Mouse (Mus musculus) liver, postnatal 0 days (tissue): ENCODE data around the gene Pbxip1. TPM values are rescaled to one million over a fixed set of nuclear protein-coding genes. Genes with fewer than 3 reads are reported as not detected.

Source experiments
- ATAC-seq: fragments of 200-750 bp; cut with Nextera tagmentation; 2 replicates; pipeline ENCODE4 v1.8.0; 2017; ENCODE audit warnings: mild to moderate bottlenecking, moderate library complexity
- DNase-seq: peaks from one replicate; pipeline ENCODE4 v3.0.0-alpha.2; 2016
- H3K27ac ChIP-seq: fragments of 300-500 bp; sonication (generic); 2 replicates; pipeline ENCODE4 v1.5.1; 2014; ENCODE audit warnings: antibody characterized with exemption, moderate library complexity, mild to moderate bottlenecking, low read depth
- H3K27me3 ChIP-seq: fragments of 300-500 bp; sonication (generic); 2 replicates; pipeline ENCODE4 v1.6.1; 2014; ENCODE audit warnings: low read length, control low read depth, mixed read lengths; ENCODE audit not compliant: insufficient read depth
- H3K36me3 ChIP-seq: fragments of 300-500 bp; sonication (generic); replicated peaks from 2 replicates; pipeline ENCODE4 v1.6.1; 2014; ENCODE audit warnings: mild to moderate bottlenecking, control low read depth, low read length, moderate library complexity, mixed read lengths; ENCODE audit not compliant: insufficient read depth
- H3K4me1 ChIP-seq: fragments of 300-500 bp; sonication (generic); 2 replicates; pipeline ENCODE4 v1.6.1; 2014; ENCODE audit warnings: antibody characterized with exemption, mild to moderate bottlenecking, control low read depth; ENCODE audit not compliant: insufficient read depth
- H3K4me2 ChIP-seq: fragments of 300-500 bp; sonication (generic); 2 replicates; pipeline ENCODE4 v1.6.1; 2014; ENCODE audit warnings: low read depth, mild to moderate bottlenecking, low read length, moderate library complexity, mixed read lengths
- H3K4me3 ChIP-seq: fragments of 300-500 bp; sonication (generic); 2 replicates; pipeline ENCODE4 v1.5.1; 2014; ENCODE audit warnings: low read depth, low read length
- H3K9ac ChIP-seq: fragments of 300-500 bp; sonication (generic); replicated peaks from 2 replicates; pipeline ENCODE4 v1.6.1; 2014; ENCODE audit warnings: mild to moderate bottlenecking, moderate library complexity
- H3K9me3 ChIP-seq: fragments of 300-500 bp; sonication (generic); 2 replicates; pipeline ENCODE4 v1.6.1; 2016; ENCODE audit warnings: mild to moderate bottlenecking, control low read depth, low read length, mixed read lengths
- CTCF ChIP-seq: sonication (generic); IDR thresholded peaks from 2 replicates; pipeline ENCODE4 v1.5.1; 2016; ENCODE audit warnings: antibody characterized with exemption, low read depth
- EP300 ChIP-seq: IDR thresholded peaks from 2 replicates; pipeline ENCODE4 v1.6.1; 2016; ENCODE audit warnings: antibody characterized with exemption, low read depth, mild to moderate bottlenecking
- WGBS: fragments of 180-500 bp; shearing (Covaris S2); extraction: QIAGEN DNeasy Blood & Tissue Kit; methylation state at CpG from one replicate; pipeline ENCODE4 v1.1.7; 2014; ENCODE audit not compliant: insufficient replicate concordance; 5-methylcytosine and 5-hydroxymethylcytosine counted together
- polyA plus RNA-seq: library from polyadenylated mRNA; unstranded; fragments of >200 nt; fragmentation: Nextera tagmentation; extraction: Ambion mirVana; gene quantifications from 2 replicates; pipeline ENCODE4 v1.2.1, GENCODE M21; 2015

The Pbxip1 gene
- polyA plus RNA-seq, 1 experiment from 2014 or later, result 9.4 TPM

GRCm38 (mm10) chr3:89417131-89417530, 19.4 kb upstream of the Pbxip1 start:
- H3K4me2 ChIP-seq, result peak overlapping the region; percentile 96
- ATAC-seq (no peak), DNase-seq (no peak)
- TF ChIP-seq EP300 (no peak), CTCF (no peak)
- H3K27me3 ChIP-seq, result no peaks in the 10 kb centered on the region
- peaks cover 35% of the 10 kb centered on the region for H3K4me1 ChIP-seq
- peak overlapping the region; percentile 67 for H3K4me3 ChIP-seq
- H3K9ac ChIP-seq, result peak overlapping the region; percentile 73
- H3K27ac ChIP-seq, result peak overlapping the region; percentile 97; the same call in 1 of the 2 replicates
- H3K9me3 ChIP-seq, result no peaks in the 10 kb centered on the region
- H3K36me3 ChIP-seq, result peaks cover 27% of the 10 kb centered on the region
- 16% methylated on average over 2 of the region's 2 CpGs for WGBS

- H3K4me2 ChIP-seq, result peak overlapping the region; percentile 96
- peak overlapping the region; percentile 73 for H3K9ac ChIP-seq
- peaks cover 27% of the 10 kb centered on the region for H3K36me3 ChIP-seq
- WGBS, result under 1% methylated on average over 20 of the region's 20 CpGs
- TF ChIP-seq CTCF (no peak), EP300 (0 out of 2 replicates have a peak, but pooled peaks have one; percentile 3)
- peaks cover 39% of the 10 kb centered on the region for H3K4me1 ChIP-seq
- H3K27me3 ChIP-seq, result no peaks in the 10 kb centered on the region
- peak overlapping the region; percentile 97 for H3K27ac ChIP-seq
- peak; percentile 11 for ATAC-seq
- H3K9me3 ChIP-seq, result no peaks in the 10 kb centered on the region
- peak overlapping the region; percentile 67 for H3K4me3 ChIP-seq
- DNase-seq, result no peak
These were observed 18.7 kb upstream of the Pbxip1 start for GRCm38 (mm10) chr3:89417840-89418169.

- H3K27me3 ChIP-seq, result no peaks in the 10 kb centered on the region
- under 1% methylated on average over 39 of the region's 39 CpGs for WGBS
- TF ChIP-seq CTCF (no peak), EP300 (no peak)
- peak within 1 kb of the TSS; percentile 73 for H3K9ac ChIP-seq
- H3K4me1 ChIP-seq, result peaks cover 43% of the 10 kb centered on the region
- peak within 1 kb of the TSS; percentile 97 for H3K27ac ChIP-seq
- peak; percentile 93 for ATAC-seq
- H3K4me2 ChIP-seq, result peak within 1 kb of the TSS; percentile 96
- H3K9me3 ChIP-seq, result no peaks in the 10 kb centered on the region
- peak within 1 kb of the TSS; percentile 67 for H3K4me3 ChIP-seq
- peaks cover 29% of the 10 kb centered on the region for H3K36me3 ChIP-seq
- peak; percentile 94 for DNase-seq
These were observed 18.2 kb upstream of the Pbxip1 start, which contains the start of the genes Cks1b and Shc1 for GRCm38 (mm10) chr3:89418170-89418860. Gene Cks1b, minus strand, starts transcription at chr3:89418383. Gene Shc1, plus strand, starts transcription at chr3:89418443.

GRCm38 (mm10) chr3:89418861-89419250, 17.6 kb upstream of the Pbxip1 start:
- 0% methylated on average over 16 of the region's 16 CpGs for WGBS
- peak overlapping the region; percentile 73 for H3K9ac ChIP-seq
- peak; percentile 88 for DNase-seq
- H3K27me3 ChIP-seq, result no peaks in the 10 kb centered on the region
- H3K27ac ChIP-seq, result peak overlapping the region; percentile 97
- H3K4me1 ChIP-seq, result peaks cover 47% of the 10 kb centered on the region
- H3K9me3 ChIP-seq, result no peaks in the 10 kb centered on the region
- TF ChIP-seq EP300, result no peak
- TF ChIP-seq CTCF, result no peak
- ATAC-seq, result peak; percentile 44
- H3K4me3 ChIP-seq, result peak overlapping the region; percentile 67
- H3K36me3 ChIP-seq, result peaks cover 32% of the 10 kb centered on the region
- H3K4me2 ChIP-seq, result peak overlapping the region; percentile 96

DNA sequence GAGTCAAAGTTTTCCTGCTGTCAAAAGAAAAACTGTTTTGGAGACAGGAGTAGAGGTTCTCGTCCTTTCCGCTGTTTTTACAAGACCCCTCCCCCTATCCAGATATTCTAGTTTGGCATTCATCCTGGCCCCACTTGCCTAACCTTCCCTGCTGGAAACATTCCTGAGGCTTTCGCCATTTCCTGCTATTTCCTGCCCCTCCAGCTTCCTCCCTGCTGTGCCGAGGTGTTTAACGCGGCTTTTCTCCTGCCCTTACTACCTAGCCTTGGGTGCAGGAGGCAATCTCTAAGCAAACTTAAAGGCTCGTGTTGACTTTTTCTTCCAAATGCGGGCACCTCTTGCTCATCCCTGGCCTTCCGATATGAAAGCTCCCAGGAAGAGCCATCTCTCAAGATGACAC, 16.9 kb upstream of the Pbxip1 start:
- ATAC-seq, result no peak

DNA sequence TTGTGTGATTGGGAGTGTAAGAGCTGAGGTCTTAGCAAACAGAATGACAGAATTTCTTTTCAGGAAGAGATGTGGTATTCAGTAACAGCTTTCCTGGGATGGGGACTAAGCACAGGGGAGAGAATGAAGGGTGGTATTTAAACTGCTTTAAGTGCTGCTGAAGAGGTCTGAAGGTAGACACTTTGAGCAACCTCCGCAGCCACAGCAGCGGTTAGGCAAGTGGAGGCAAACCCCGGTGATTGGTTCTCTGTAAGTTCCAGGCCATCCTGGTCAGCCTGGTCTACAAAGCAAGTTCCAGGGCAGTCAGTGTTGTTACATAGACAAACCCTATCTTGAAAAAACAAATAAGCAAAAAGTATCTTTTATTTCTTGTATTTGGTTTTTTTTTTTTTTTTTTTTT, 16.5 kb upstream of the Pbxip1 start:
- no peaks in the 10 kb centered on the region for H3K27me3 ChIP-seq
- no peak for TF ChIP-seq CTCF
- no peak for TF ChIP-seq EP300
- DNase-seq, result no peak
- WGBS, result 27% methylated on average over 3 of the region's 3 CpGs
- peaks cover 30% of the 10 kb centered on the region for H3K36me3 ChIP-seq
- H3K9me3 ChIP-seq, result no peaks in the 10 kb centered on the region
- H3K27ac ChIP-seq, result peak overlapping the region; percentile 97
- H3K4me1 ChIP-seq, result peaks cover 58% of the 10 kb centered on the region
- ATAC-seq, result no peak
- peak overlapping the region; percentile 73 for H3K9ac ChIP-seq
- H3K4me2 ChIP-seq, result peak overlapping the region; percentile 96
- peak overlapping the region; percentile 67 for H3K4me3 ChIP-seq

More for the DNA sequence above, 16.9 kb upstream of the Pbxip1 start:
- H3K27me3 ChIP-seq, result no peaks in the 10 kb centered on the region
- no peaks in the 10 kb centered on the region for H3K9me3 ChIP-seq
- WGBS, result 6% methylated on average over 9 of the region's 9 CpGs
- H3K27ac ChIP-seq, result peak overlapping the region; percentile 97
- H3K4me3 ChIP-seq, result peak overlapping the region; percentile 67
- peak overlapping the region; percentile 73 for H3K9ac ChIP-seq
- DNase-seq, result peak; percentile 56
- H3K4me1 ChIP-seq, result peaks cover 54% of the 10 kb centered on the region
- peaks cover 30% of the 10 kb centered on the region for H3K36me3 ChIP-seq
- peak overlapping the region; percentile 96 for H3K4me2 ChIP-seq
- TF ChIP-seq CTCF (no peak), EP300 (no peak)
